Mouse (Mus musculus) thymus, postnatal 25 days (tissue): ENCODE results near the gene Serpina7.

Experiments
- DNase-seq: peaks from one replicate; pipeline ENCODE4 v3.0.0; 2022

Serpina7 gene

GRCm38 (mm10) chrX:139085077-139085476, at the start of gene Serpina7:
Gene Serpina7 (minus strand): TSS chrX:139085236.
- no peak for DNase-seq

- no peak for DNase-seq
These were observed 49.0 kb upstream of the Serpina7 start for GRCm38 (mm10) chrX:139134031-139134430.

GRCm38 (mm10) chrX:139097197-139097596, 12.2 kb upstream of the Serpina7 start:
- no peak for DNase-seq

- DNase-seq, result no peak
These were observed 907 bp upstream of the Serpina7 start, which contains the start of gene 4930513O06Rik for GRCm38 (mm10) chrX:139085943-139086342. Gene 4930513O06Rik (plus strand): TSS chrX:139086243.

- DNase-seq, result no peak
These were observed 6.5 kb downstream of the Serpina7 start for GRCm38 (mm10) chrX:139078493-139078892.

- no peak for DNase-seq
These were observed 21.0 kb downstream of the Serpina7 start for GRCm38 (mm10) chrX:139064078-139064477.

GRCm38 (mm10) chrX:139053149-139053548, 31.9 kb downstream of the Serpina7 start:
- DNase-seq, result no peak

- DNase-seq, result no peak
These were observed 33.1 kb downstream of the Serpina7 start for GRCm38 (mm10) chrX:139051976-139052375.

- no peak for DNase-seq
These were observed 43.9 kb downstream of the Serpina7 start for GRCm38 (mm10) chrX:139041148-139041547.

GRCm38 (mm10) chrX:139039314-139039713, 45.7 kb downstream of the Serpina7 start:
- DNase-seq, result no peak

- DNase-seq, result no peak
These were observed 47.4 kb downstream of the Serpina7 start for GRCm38 (mm10) chrX:139037666-139038065.
